Mouse (Mus musculus) inflammation-experienced regulatory T-cells, adult 6 months (primary cell): ENCODE data around the gene Kl. TPM values are rescaled to one million over a fixed set of nuclear protein-coding genes. Genes with fewer than 3 reads are reported as not detected.

Experiments
- ATAC-seq: one replicate; pipeline ENCODE4 v1.8.0; 2017
- polyA plus RNA-seq, 3 experiments: library from polyadenylated mRNA; unstranded; fragments of 100-300 nt; shearing (Covaris generic); gene quantifications; one replicate each; pipeline ENCODE4 v1.2.1; 2017

Gene Kl
- polyA plus RNA-seq, 3 experiments from 2014 or later = not detected

DNA sequence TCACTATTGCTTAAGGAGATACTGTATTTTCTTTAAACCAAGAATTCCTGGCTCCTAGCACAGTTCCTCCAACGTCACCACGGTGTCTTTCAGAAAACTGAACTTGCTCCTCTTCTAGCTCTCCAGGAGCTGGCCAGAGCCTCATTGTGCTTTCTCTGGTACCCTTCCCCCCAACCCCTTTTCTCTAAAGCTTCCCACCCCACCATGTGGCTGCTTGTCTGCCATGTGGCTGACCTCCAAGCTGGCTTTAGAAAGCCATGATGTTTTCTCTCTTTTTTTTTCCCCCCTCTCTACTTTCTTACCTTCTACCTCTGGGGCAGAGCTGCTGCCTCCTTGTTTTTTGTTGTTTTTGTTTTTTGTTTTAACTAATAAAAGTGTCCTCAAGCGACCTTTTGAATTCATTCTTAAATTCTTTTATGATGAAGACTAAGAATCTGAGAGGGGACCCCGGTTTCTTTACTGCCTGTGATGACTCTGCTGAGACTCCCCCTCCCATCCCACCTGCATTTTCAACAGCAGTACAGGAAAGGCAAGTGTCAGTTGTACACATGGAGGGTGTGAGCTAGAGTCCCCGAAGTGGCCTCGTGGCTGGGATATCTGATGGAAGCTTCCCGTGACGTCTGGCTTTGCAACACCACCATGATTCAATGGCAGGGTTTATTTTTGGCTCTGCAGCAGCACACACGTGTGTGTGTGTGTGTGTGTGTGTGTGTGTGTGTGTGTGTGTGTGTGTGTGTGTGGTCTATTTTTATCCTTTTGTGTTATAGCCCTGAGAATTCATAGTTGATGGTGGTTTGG is 82.5 kb downstream of the Kl start:
- ATAC-seq = no peak

DNA sequence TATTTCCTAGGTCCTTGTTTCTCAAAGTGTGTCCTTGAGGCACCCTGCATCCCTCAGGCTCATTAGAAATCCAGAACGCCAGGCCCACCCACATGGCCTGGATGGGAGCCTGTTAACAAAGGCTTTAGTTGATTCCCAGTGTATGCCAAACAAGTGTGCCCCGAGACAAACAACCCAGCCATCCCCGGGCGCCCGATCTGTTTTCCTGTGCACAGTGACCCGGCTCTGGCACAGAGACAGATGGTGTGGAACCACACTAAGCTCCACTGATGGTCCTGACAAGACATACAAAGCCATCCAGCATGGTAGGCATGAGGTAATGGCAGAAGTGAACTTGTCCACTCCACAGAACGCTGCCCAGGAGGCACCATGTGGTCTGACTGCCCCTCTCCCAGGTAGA is 85.5 kb downstream of the Kl start:
- no peak for ATAC-seq

- ATAC-seq = no peak
These were observed 90.5 kb downstream of the Kl start for GRCm38 (mm10) chr5:151042911-151043310.
